Mouse (Mus musculus) heart, adult 2 months (tissue): ENCODE data around the gene Ctsh. TPM values are rescaled to one million over a fixed set of nuclear protein-coding genes. Genes with fewer than 3 reads are reported as not detected.
"Not testable (repeated sequence)": the region's sequence is repeated elsewhere in the genome, so short reads cannot be mapped to it uniquely, and the experiment has no call there.

ENCODE experiments used
- DNase-seq, 2 experiments: peaks; one replicate each; pipeline ENCODE4 v3.0.0; 2021
- H3K27ac ChIP-seq: fragments of 200-600 bp; 2 replicates; pipeline ENCODE4 v1.8.1; 2022
- H3K27me3 ChIP-seq: fragments of 200-500 bp; 2 replicates; pipeline ENCODE4 v1.6.1; 2012; ENCODE audit warnings: mild to moderate bottlenecking, low read length, inconsistent platforms, mixed read lengths; ENCODE audit not compliant: control insufficient read depth, insufficient read depth
- H3K36me3 ChIP-seq: fragments of 200-500 bp; 2 replicates; pipeline ENCODE4 v1.6.1; 2012; ENCODE audit warnings: low read length, inconsistent platforms; ENCODE audit not compliant: control insufficient read depth, insufficient read depth
- H3K4me1 ChIP-seq: fragments of 200-500 bp; 2 replicates; pipeline ENCODE4 v1.6.1; 2011; ENCODE audit warnings: low read length; ENCODE audit not compliant: control insufficient read depth, insufficient read depth
- H3K4me3 ChIP-seq: fragments of 200-600 bp; 2 replicates; pipeline ENCODE4 v1.8.1; 2022
- H3K79me2 ChIP-seq: fragments of 200-500 bp; replicated peaks from 2 replicates; pipeline ENCODE4 v1.6.1; 2012; ENCODE audit warnings: mild to moderate bottlenecking, inconsistent platforms, low read length, moderate library complexity, mixed read lengths; ENCODE audit not compliant: control insufficient read depth, insufficient read depth
- H3K9ac ChIP-seq: fragments of 200-500 bp; 2 replicates; pipeline ENCODE4 v1.6.1; 2012; ENCODE audit warnings: low read depth, mild to moderate bottlenecking, control low read depth, inconsistent platforms, low read length, mixed read lengths
- CTCF ChIP-seq: fragments of 200-600 bp; IDR thresholded peaks from 2 replicates; pipeline ENCODE4 v1.8.1; 2022; ENCODE audit warnings: antibody characterized with exemption, mild to moderate bottlenecking, moderate library complexity
- EP300 ChIP-seq: fragments of 200-500 bp; IDR thresholded peaks from 2 replicates; pipeline ENCODE4 v1.6.1; 2011; ENCODE audit warnings: low read depth, low read length, control low read depth; ENCODE audit not compliant: insufficient read depth
- POLR2A ChIP-seq: fragments of 200-500 bp; IDR thresholded peaks from 2 replicates; pipeline ENCODE4 v1.6.1; 2011; ENCODE audit warnings: mild to moderate bottlenecking, low read depth, low read length, control low read depth; ENCODE audit not compliant: insufficient read depth
- WGBS: fragments of 180-500 bp; shearing (Covaris S2); methylation state at CpG from one replicate; pipeline ENCODE4 v1.1.7; 2018; 5-methylcytosine and 5-hydroxymethylcytosine counted together
- intact Hi-C: fragments of 180-260 bp; cut with DNase I; formaldehyde crosslinking; loops from one replicate; pipeline ENCODE4 v1.15.1; 2025
- polyA plus RNA-seq: library from polyadenylated mRNA; depleted of rRNA; stranded (reverse); fragments of >200 nt; gene quantifications from 2 replicates; pipeline ENCODE4 v1.2.3, GENCODE M21; 2012
- total RNA-seq, 2 experiments: library from RNA; stranded (reverse); gene quantifications; 2 replicates each; pipeline ENCODE4 v1.2.3; 2021

Ctsh gene
- total and polyA plus RNA-seq, 3 experiments: 30.7 to 51.4 (median 47.9) TPM

- H3K27me3 ChIP-seq: no peaks in the 10 kb centered on the region
- no peaks in the 10 kb centered on the region for H3K4me1 ChIP-seq
- no peak for DNase-seq
- 85% methylated on average over 5 of the region's 5 CpGs for WGBS
- H3K79me2 ChIP-seq: no peaks in the 10 kb centered on the region
- no peaks in the 10 kb centered on the region for H3K36me3 ChIP-seq
- intact Hi-C loops: loop anchor here (5.0 kb wide), 1 partner anchor 51 kb away; no protein-coding TSS in a partner anchor
- H3K27ac ChIP-seq: no peak overlapping the region
- TF ChIP-seq CTCF: no peak
- TF ChIP-seq EP300: no peak
- no peak for TF ChIP-seq POLR2A
- no peak overlapping the region for H3K4me3 ChIP-seq
- no peak overlapping the region for H3K9ac ChIP-seq
Observed at GRCm38 (mm10) chr9:90076131-90076530, 22.2 kb downstream of the Ctsh start.

- H3K27me3 ChIP-seq: no peaks in the 10 kb centered on the region
- H3K4me1 ChIP-seq: no peaks in the 10 kb centered on the region
- peak; percentile 65 to 78 for DNase-seq
- 69% methylated on average over 8 of the region's 8 CpGs for WGBS
- no peak overlapping the region for H3K9ac ChIP-seq
- H3K36me3 ChIP-seq: no peaks in the 10 kb centered on the region
- intact Hi-C loops: loop anchor here (1.0 to 5.0 kb wide), 2 partner anchors 50 to 250 kb away; no protein-coding TSS in a partner anchor
- no peak overlapping the region for H3K4me3 ChIP-seq
- H3K27ac ChIP-seq: no peak overlapping the region
- TF ChIP-seq POLR2A (no peak), CTCF (peak; percentile 95), EP300 (0 out of 2 replicates have a peak, but pooled peaks have one; percentile 40)
- no peaks in the 10 kb centered on the region for H3K79me2 ChIP-seq
Observed at GRCm38 (mm10) chr9:90076849-90077461, 23.0 kb downstream of the Ctsh start.

GRCm38 (mm10) chr9:90081961-90082360 is 28.0 kb downstream of the Ctsh start:
- H3K4me1 ChIP-seq, intact Hi-C loops, H3K4me3 ChIP-seq, H3K79me2 ChIP-seq, H3K27ac ChIP-seq, H3K36me3 ChIP-seq, DNase-seq, H3K27me3 ChIP-seq, H3K9ac ChIP-seq: not testable (repeated sequence)
- WGBS: 70% methylated on average over 6 of the region's 6 CpGs

GRCm38 (mm10) chr9:90082992-90083391 is 29.0 kb downstream of the Ctsh start:
- intact Hi-C loops: no loop called here
- Histone ChIP-seq H3K4me1 (no peaks in the 10 kb centered on the region), H3K79me2 (no peaks in the 10 kb centered on the region), H3K4me3 (no peak overlapping the region), H3K36me3 (no peaks in the 10 kb centered on the region), H3K9ac (no peak overlapping the region), H3K27ac (no peak overlapping the region), H3K27me3 (no peaks in the 10 kb centered on the region)
- 93% methylated on average over 1 of the region's 1 CpGs for WGBS
- no peak for DNase-seq
- TF ChIP-seq POLR2A: no peak
- TF ChIP-seq EP300: no peak
- TF ChIP-seq CTCF: no peak

GRCm38 (mm10) chr9:90084152-90084551 is 30.2 kb downstream of the Ctsh start:
- no peak for DNase-seq
- TF ChIP-seq POLR2A: no peak
- intact Hi-C loops: no loop called here
- Histone ChIP-seq H3K9ac (no peak overlapping the region), H3K4me3 (no peak overlapping the region), H3K27me3 (no peaks in the 10 kb centered on the region), H3K4me1 (no peaks in the 10 kb centered on the region), H3K36me3 (no peaks in the 10 kb centered on the region), H3K79me2 (no peaks in the 10 kb centered on the region), H3K27ac (no peak overlapping the region)
- 83% methylated on average over 3 of the region's 3 CpGs for WGBS

- intact Hi-C loops: no loop called here
Observed at GRCm38 (mm10) chr9:90084766-90085468, 31.0 kb downstream of the Ctsh start.

More at GRCm38 (mm10) chr9:90084766-90085468, 31.0 kb downstream of the Ctsh start:
- Histone ChIP-seq H3K27ac (no peak overlapping the region), H3K4me1 (no peaks in the 10 kb centered on the region), H3K9ac (no peak overlapping the region), H3K27me3 (no peaks in the 10 kb centered on the region), H3K4me3 (no peak overlapping the region), H3K79me2 (no peaks in the 10 kb centered on the region), H3K36me3 (peaks cover 4% of the 10 kb centered on the region; the same call in 1 of the 2 replicates)
- no peak for DNase-seq
- TF ChIP-seq EP300 (no peak), POLR2A (no peak), CTCF (no peak)
- 64% methylated on average over 8 of the region's 8 CpGs for WGBS
